Mouse (Mus musculus) gonadal fat pad, adult 2 months (tissue): ENCODE data around the gene Pear1. TPM values are rescaled to one million over a fixed set of nuclear protein-coding genes. Genes with fewer than 3 reads are reported as not detected.

Experiments
- DNase-seq: peaks from one replicate; pipeline ENCODE4 v3.0.0-alpha.2; 2012; ENCODE audit warnings: low read depth
- polyA plus RNA-seq: library from polyadenylated mRNA; depleted of rRNA; stranded (reverse); fragments of >200 nt; gene quantifications from 2 replicates; pipeline ENCODE4 v1.2.3, GENCODE M21; 2012; rRNA removed

The Pear1 gene
- polyA plus RNA-seq, 1 experiment: 76.8 TPM

- DNase-seq: no peak
These were observed 91.0 kb downstream of the Pear1 start for GRCm38 (mm10) chr3:87733098-87733497.

GRCm38 (mm10) chr3:87728696-87729095 lies 95.4 kb downstream of the Pear1 start:
- DNase-seq: no peak

DNA sequence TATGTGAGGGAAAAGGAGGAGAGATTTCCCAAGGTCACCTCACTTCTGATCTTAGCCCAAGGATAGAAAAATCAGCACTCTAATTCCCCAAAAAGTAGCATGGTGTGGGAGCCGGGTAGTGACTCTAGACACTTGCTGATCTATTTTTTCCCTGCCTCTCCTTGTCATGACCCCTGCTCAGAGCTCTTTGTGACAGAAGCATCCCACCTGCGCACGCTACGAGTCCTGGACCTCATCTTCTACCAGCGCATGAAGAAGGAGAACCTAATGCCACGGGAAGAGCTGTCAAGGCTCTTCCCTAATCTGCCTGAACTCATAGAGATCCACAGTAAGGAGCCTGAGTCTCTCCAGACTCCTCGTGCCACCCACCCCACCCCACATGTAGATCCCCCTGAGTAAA lies 97.9 kb downstream of the Pear1 start:
- DNase-seq: no peak

- no peak for DNase-seq
These were observed 98.5 kb downstream of the Pear1 start for GRCm38 (mm10) chr3:87725396-87726160.

DNA sequence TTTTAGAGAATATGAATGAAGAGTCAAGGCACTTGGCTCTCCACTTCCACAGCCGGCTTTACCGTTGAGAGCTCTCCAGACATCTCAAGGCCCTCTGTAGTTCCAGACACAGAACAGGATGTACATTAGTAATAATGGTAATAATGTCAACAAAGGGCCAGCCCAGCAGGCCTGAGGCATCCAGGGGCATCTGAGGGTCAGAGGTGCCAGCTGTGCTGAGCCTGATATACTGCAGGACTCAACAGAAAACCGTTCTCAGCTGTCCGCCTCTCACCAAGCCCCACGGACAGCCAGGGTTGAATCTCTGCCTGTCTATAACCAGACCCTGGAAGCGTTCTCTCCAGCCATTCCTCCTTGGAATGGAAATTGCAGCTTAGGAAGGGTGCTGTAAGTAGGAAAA lies 99.5 kb downstream of the Pear1 start:
- DNase-seq: no peak

- DNase-seq: no peak
These were observed 105.6 kb downstream of the Pear1 start for GRCm38 (mm10) chr3:87718525-87718924.

Other genes with a start within 250 kb of the Pear1 start
- 26.6 and 31.0 TPM in 2 replicates for gene Arhgef11, start 206.7 kb downstream of the Pear1 start, polyA plus RNA-seq
- 3.2 and 3.9 TPM in 2 replicates for gene Lrrc71, start 75.7 kb downstream of the Pear1 start, polyA plus RNA-seq
- gene Ntrk1, start 29.1 kb downstream of the Pear1 start, polyA plus RNA-seq: 2.8 and 3.0 TPM in 2 replicates
- 2.0 and 2.8 TPM in 2 replicates for gene Insrr, start 27.4 kb downstream of the Pear1 start, polyA plus RNA-seq
- gene Sh2d2a, start 22.4 kb upstream of the Pear1 start, polyA plus RNA-seq: 0.43 and 0.61 TPM in 2 replicates
- 24.5 and 29.2 TPM in 2 replicates for gene Prcc, start 61.3 kb upstream of the Pear1 start, polyA plus RNA-seq
- 78.3 and 87.9 TPM in 2 replicates for gene Hdgf, start 82.0 kb upstream of the Pear1 start, polyA plus RNA-seq
- 51.0 and 51.8 TPM in 2 replicates for gene Mrpl24, start 95.2 kb upstream of the Pear1 start, polyA plus RNA-seq
- gene Isg20l2, start 106.0 kb upstream of the Pear1 start, polyA plus RNA-seq: 11.0 and 11.4 TPM in 2 replicates
- 19.9 and 27.5 TPM in 2 replicates for gene Rrnad1, start 106.4 kb upstream of the Pear1 start, polyA plus RNA-seq
- gene Crabp2, start 124.4 kb upstream of the Pear1 start, polyA plus RNA-seq: 5.6 and 12.0 TPM in 2 replicates
- 5.0 and 6.1 TPM in 2 replicates for gene Nes, start 146.8 kb upstream of the Pear1 start, polyA plus RNA-seq
- 0.08 TPM in 1 of 2 replicates, not detected in the other for gene Bcan, start 175.9 kb upstream of the Pear1 start, polyA plus RNA-seq
- gene Hapln2, start 203.3 kb upstream of the Pear1 start, polyA plus RNA-seq: not detected in 2 replicates
- 5.7 and 6.3 TPM in 2 replicates for gene Gpatch4, start 218.8 kb upstream of the Pear1 start, polyA plus RNA-seq
- gene Naxe, start 234.2 kb upstream of the Pear1 start, polyA plus RNA-seq: 98.6 and 109 TPM in 2 replicates